Mouse (Mus musculus) limb, embryonic 14.5 days (tissue): ENCODE data around the gene Rgmb. TPM values are rescaled to one million over a fixed set of nuclear protein-coding genes. Genes with fewer than 3 reads are reported as not detected.

Experiments used
- ATAC-seq: fragments of 200-750 bp; cut with Nextera tagmentation; 2 replicates; pipeline ENCODE4 v1.8.0; 2017; ENCODE audit warnings: low read depth, moderate number of reproducible peaks, moderate TSS enrichment; ENCODE audit not compliant: low FRiP score
- DNase-seq: peaks from one replicate; pipeline ENCODE4 v3.0.0-alpha.2; 2015; ENCODE audit warnings: low spot score
- H3K27ac ChIP-seq: fragments of 300-500 bp; sonication (generic); replicated peaks from 2 replicates; pipeline ENCODE4 v1.5.1; 2014; ENCODE audit warnings: low read depth, mild to moderate bottlenecking, low read length, moderate library complexity, mixed read lengths
- H3K27me3 ChIP-seq: fragments of 300-500 bp; sonication (generic); 2 replicates; pipeline ENCODE4 v1.6.1; 2014; ENCODE audit warnings: low read length, mixed read lengths; ENCODE audit not compliant: control insufficient read depth, insufficient read depth
- H3K36me3 ChIP-seq: fragments of 300-500 bp; sonication (generic); 2 replicates; pipeline ENCODE4 v1.6.1; 2014; ENCODE audit warnings: mild to moderate bottlenecking, low read length, moderate library complexity, mixed read lengths; ENCODE audit not compliant: control insufficient read depth, insufficient read depth
- H3K4me1 ChIP-seq: fragments of 300-500 bp; sonication (generic); 2 replicates; pipeline ENCODE4 v1.6.1; 2014; ENCODE audit warnings: antibody characterized with exemption, low read length, mixed read lengths; ENCODE audit not compliant: control insufficient read depth, insufficient read depth
- H3K4me2 ChIP-seq: fragments of 300-500 bp; sonication (generic); replicated peaks from 2 replicates; pipeline ENCODE4 v1.6.1; 2014; ENCODE audit warnings: low read depth, mild to moderate bottlenecking, low read length, moderate library complexity; ENCODE audit not compliant: severe bottlenecking
- H3K4me3 ChIP-seq: fragments of 300-500 bp; sonication (generic); replicated peaks from 2 replicates; pipeline ENCODE4 v1.5.1; 2014; ENCODE audit warnings: low read length
- H3K9ac ChIP-seq: fragments of 300-500 bp; sonication (generic); 2 replicates; pipeline ENCODE4 v1.6.1; 2014; ENCODE audit warnings: mild to moderate bottlenecking, low read depth, low read length, moderate library complexity; ENCODE audit not compliant: severe bottlenecking
- H3K9me3 ChIP-seq: fragments of 300-500 bp; sonication (generic); 2 replicates; pipeline ENCODE4 v1.6.1; 2016; ENCODE audit warnings: low read length; ENCODE audit not compliant: control insufficient read depth
- POLR2A ChIP-seq: fragments of 200-500 bp; IDR thresholded peaks from 2 replicates; pipeline ENCODE4 v1.8.0; 2012; ENCODE audit warnings: inconsistent platforms, mild to moderate bottlenecking, moderate library complexity, borderline replicate concordance; ENCODE audit not compliant: insufficient read depth, insufficient read length; ENCODE audit errors: extremely low read depth
- WGBS: fragments of 180-500 bp; shearing (Covaris S2); extraction: QIAGEN DNeasy Blood & Tissue Kit; methylation state at CpG from one replicate; pipeline ENCODE4 v1.1.7; 2014; 5-methylcytosine and 5-hydroxymethylcytosine counted together
- polyA plus RNA-seq, 2 experiments: library from polyadenylated mRNA; depleted of rRNA in 1 of 2; stranded (reverse) in 1 of 2; unstranded in 1 of 2; fragments of >200 nt; fragmentation: Nextera tagmentation in 1 of 2; extraction: Ambion mirVana in 1 of 2; gene quantifications; 2 replicates each; pipeline versions ENCODE4 v1.2.1 to v1.2.3; 2012 to 2014

Rgmb gene
- polyA plus RNA-seq, 2 experiments: 37.7 to 52.0 TPM

DNA sequence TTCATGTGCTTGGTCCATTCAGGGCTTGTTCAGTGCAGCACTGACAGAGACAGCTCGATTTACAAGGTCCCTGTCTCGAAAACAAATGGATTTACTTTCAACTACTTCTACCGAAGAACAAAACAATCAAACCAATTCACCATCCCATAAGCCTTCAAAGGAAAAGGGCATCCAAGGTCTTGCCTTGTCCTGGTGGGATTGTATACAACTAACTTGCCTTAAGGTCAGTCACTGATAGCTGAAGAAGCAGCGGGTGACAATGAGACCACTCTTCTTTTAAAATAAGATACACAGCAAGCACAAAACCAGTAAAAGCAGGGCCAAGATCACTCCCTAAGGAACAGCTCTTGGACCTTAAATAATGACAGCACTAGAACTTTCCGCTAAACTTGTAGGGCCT, 7.6 kb downstream of the Rgmb start:
- Histone ChIP-seq H3K4me2 (peak overlapping the region; percentile 86; the same call in 1 of the 2 replicates), H3K4me3 (peak overlapping the region; percentile 94), H3K27ac (no peak overlapping the region), H3K9ac (0 out of 2 replicates have a peak overlapping the region, but pooled peaks have one; percentile 12), H3K27me3 (no peaks in the 10 kb centered on the region), H3K9me3 (no peaks in the 10 kb centered on the region), H3K4me1 (peaks cover 40% of the 10 kb centered on the region), H3K36me3 (peaks cover 7% of the 10 kb centered on the region)
- DNase-seq (no peak), ATAC-seq (no peak)
- no peak for TF ChIP-seq POLR2A
- 42% methylated on average over 5 of the region's 5 CpGs for WGBS

DNA sequence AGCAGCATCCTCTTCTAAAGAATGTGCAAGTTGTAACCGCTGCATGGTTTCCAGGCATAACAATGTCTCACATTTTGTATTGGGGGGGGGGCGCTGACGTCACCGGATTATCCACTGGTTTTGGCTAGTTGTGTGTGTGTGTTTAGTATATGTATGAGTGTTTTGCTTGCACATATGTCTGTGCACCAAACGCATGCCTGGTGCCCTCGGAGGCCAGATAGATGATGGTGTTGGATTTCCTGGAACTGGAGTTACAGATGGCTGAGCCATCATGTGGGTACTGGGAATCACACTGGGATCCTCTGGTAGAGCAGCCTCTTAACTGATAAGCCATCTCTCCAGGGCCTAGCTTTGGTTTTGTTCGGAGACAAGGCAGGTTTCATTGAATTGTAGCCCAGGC, 8.5 kb downstream of the Rgmb start:
- Histone ChIP-seq H3K36me3 (peaks cover 13% of the 10 kb centered on the region), H3K4me1 (peaks cover 40% of the 10 kb centered on the region), H3K9ac (no peak overlapping the region), H3K27ac (no peak overlapping the region), H3K9me3 (no peaks in the 10 kb centered on the region), H3K4me2 (peak overlapping the region; percentile 2; the same call in 1 of the 2 replicates), H3K27me3 (no peaks in the 10 kb centered on the region), H3K4me3 (no peak overlapping the region)
- DNase-seq (no peak), ATAC-seq (no peak)
- no peak for TF ChIP-seq POLR2A
- 89% methylated on average over 7 of the region's 7 CpGs for WGBS

DNA sequence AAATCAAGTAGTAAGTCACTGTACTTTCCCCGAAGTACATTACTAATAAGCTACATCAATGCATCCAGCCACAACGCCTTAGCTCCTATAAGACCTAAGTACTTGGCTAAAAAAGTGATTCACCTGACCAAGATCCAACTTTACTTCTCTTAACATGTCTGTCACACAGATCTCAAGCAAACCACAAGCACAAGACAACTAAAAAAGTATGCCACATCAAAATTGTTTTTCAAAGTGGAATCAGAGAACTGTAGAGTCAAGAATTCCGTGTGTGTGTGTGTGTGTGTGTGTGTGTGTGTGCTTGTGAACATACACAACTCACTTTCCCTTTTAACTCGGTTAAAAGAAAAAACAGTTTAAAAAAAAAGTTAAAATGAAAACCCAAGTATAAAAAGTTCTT, 9.1 kb downstream of the Rgmb start:
- H3K9me3 ChIP-seq: no peaks in the 10 kb centered on the region
- peaks cover 37% of the 10 kb centered on the region for H3K4me1 ChIP-seq
- no peaks in the 10 kb centered on the region for H3K27me3 ChIP-seq
- peaks cover 20% of the 10 kb centered on the region for H3K36me3 ChIP-seq
- ATAC-seq (no peak), DNase-seq (no peak)
- no peak overlapping the region for H3K4me3 ChIP-seq
- no peak overlapping the region for H3K27ac ChIP-seq
- H3K4me2 ChIP-seq: no peak overlapping the region
- H3K9ac ChIP-seq: no peak overlapping the region
- no peak for TF ChIP-seq POLR2A
- WGBS: 83% methylated on average over 4 of the region's 4 CpGs

DNA sequence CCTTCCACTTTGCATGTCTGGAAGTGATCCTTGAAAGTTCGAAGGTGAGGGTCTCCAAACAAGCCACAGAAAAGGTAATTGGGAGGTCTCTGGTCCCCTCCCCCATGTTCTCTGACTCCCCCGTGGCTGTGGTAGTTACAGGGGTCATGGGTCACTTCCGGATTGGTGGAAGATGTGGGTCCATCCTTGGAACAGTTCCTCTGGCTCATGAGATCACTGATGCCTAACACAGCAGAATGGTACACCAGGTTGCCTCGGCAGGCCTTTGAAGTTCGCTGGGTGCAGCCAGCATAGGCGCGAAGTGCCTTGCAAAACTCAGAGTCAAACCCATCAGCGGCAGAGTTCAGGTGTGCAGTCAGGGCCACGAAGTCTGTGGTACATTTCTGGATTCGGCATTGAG, 10.1 kb downstream of the Rgmb start:
- Histone ChIP-seq H3K27me3 (no peaks in the 10 kb centered on the region), H3K4me1 (peaks cover 37% of the 10 kb centered on the region), H3K4me3 (no peak overlapping the region), H3K9me3 (no peaks in the 10 kb centered on the region), H3K9ac (no peak overlapping the region), H3K4me2 (0 out of 2 replicates have a peak overlapping the region, but pooled peaks have one; percentile 9), H3K27ac (no peak overlapping the region), H3K36me3 (peaks cover 25% of the 10 kb centered on the region)
- TF ChIP-seq POLR2A: no peak
- WGBS: 45% methylated on average over 10 of the region's 10 CpGs
- no peak for DNase-seq
- ATAC-seq: no peak

DNA sequence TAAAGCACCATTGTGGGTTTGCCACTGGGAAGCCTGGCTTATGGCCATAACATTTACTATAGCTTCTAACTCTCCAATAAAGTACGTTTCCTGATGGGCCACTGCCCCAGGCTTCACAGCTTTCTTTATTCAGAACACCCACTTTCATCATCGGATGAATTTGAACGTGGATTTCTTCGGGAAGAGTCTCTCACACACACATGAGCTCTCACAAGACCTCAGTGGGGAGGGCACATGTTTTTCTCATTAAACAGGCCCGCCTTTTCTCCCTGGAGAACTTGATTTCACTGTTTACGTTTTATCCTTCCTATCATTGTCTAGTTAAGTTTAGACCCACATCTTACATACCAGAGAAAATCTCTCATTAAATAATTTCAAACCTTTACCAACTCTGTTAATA, 10.7 kb downstream of the Rgmb start:
- Histone ChIP-seq H3K9ac (no peak overlapping the region), H3K4me3 (no peak overlapping the region), H3K27ac (no peak overlapping the region), H3K4me2 (0 out of 2 replicates have a peak overlapping the region, but pooled peaks have one; percentile 0), H3K4me1 (peaks cover 37% of the 10 kb centered on the region), H3K36me3 (peaks cover 31% of the 10 kb centered on the region), H3K9me3 (no peaks in the 10 kb centered on the region), H3K27me3 (no peaks in the 10 kb centered on the region)
- DNase-seq: peak; percentile 64
- no peak for ATAC-seq
- no peak for TF ChIP-seq POLR2A
- 18% methylated on average over 6 of the region's 6 CpGs for WGBS

DNA sequence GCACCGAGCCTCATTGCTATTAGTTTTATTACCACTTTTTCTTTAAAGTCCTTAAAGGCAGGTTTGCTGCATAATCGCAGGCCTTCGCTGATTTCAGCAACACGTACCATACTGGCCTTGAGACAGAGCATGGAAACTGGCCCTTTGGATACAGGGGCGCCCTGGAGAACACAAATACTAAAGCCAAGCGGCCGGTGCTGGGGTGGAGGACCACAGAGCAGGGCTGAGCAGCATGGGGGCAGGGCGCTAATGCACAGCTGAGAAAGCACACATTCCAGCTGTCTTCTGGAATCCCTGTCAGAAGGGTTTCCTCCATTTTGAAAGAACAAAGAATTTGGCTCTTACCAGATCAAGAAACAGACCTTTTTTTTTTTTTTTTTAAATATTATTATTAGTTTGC, 12.5 kb downstream of the Rgmb start:
- ATAC-seq (peak; percentile 32; the same call in 1 of the 2 replicates), DNase-seq (no peak)
- WGBS: 72% methylated on average over 8 of the region's 8 CpGs
- H3K27ac ChIP-seq: no peak overlapping the region
- H3K4me1 ChIP-seq: peaks cover 39% of the 10 kb centered on the region
- no peak overlapping the region for H3K4me2 ChIP-seq
- no peaks in the 10 kb centered on the region for H3K27me3 ChIP-seq
- H3K9me3 ChIP-seq: no peaks in the 10 kb centered on the region
- no peak overlapping the region for H3K4me3 ChIP-seq
- H3K9ac ChIP-seq: no peak overlapping the region
- no peak for TF ChIP-seq POLR2A
- H3K36me3 ChIP-seq: peaks cover 32% of the 10 kb centered on the region
